Mouse (Mus musculus) neural tube, embryonic 10.5 days (tissue): ENCODE measurements around the gene Opn4.

Experiments used
- DNase-seq: peaks from one replicate; pipeline ENCODE4 v3.0.0-alpha.2; 2017; ENCODE audit warnings: low spot score; ENCODE audit errors: extremely low spot score

Opn4 gene

DNA sequence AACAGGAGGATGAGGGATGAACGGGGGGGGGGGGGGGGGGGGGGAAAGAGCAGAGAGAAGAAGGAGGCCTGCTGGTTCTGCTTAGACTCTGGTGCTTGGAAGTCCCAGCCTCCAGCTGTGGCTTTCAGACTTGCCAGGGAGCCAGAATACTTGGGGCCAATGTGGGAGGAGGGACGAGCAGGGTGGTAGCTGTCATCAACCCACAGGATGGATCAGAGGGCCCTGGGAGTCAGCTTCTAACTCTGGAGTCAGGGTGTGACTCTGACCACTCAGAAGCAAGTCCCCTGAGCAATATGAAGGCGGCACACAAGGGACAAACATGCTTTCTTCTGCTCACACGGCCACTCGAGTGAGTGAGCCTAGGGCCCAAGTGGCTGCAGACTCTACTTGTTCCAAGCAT lies 35.3 kb downstream of the Opn4 start:
- DNase-seq = no peak

DNA sequence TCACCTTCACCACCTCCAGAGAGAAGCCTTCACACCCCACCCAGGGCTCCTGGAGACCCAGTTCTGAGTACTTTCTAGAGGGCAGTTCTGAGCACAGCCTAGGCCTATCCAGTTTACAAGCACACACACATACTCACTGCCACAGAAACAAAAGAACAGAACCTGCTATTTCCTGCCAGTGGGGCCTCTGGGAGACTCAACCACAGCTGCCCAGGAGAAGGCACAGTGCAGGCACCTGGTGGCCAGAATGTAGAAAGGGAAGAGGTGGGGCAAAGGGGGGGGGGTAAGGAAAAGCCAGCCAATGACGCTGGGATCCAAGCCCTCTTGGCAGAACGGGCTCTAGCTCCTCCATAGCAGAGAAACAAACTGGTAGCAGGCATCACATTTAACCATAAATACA lies 37.5 kb downstream of the Opn4 start:
- DNase-seq = no peak

DNA sequence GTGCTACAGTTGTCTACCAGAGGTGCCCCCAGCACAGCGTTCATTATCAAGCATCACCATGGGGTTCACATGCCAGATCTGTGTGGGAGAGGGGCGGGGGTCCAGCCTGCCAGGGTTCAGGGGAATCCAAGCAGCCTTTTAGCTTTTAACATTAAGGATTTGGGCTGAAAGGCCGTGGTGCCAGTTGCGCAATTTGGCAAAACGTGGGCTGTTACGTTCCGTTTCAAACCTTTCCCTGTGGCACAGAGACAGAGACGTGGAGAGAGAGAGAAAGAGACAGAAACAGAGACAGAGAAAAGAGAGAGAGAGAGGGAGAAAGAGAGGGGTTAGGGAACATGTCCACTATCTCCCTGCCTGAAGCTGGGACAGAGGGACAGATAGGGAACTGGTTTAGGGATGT lies 38.3 kb downstream of the Opn4 start:
- DNase-seq = no peak

DNA sequence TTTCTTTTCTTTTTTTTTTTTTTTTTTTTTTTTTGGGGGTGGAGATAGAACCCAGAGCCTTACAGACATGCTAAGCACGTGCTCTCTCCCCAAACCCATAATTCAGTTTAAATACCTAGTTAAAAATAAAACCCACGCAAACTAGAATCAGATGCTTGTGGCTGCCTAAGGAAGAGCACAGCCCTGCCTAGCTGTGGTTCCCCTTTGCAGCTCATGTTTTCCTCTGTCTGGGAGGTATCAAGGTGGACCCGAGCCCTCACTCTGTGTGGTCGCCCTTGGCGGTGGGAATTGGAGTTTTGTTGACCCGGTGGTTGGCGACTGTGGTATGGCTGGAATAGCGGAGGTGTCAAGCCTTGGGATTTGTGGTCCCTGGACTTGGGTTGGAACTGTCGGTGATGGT lies 41.0 kb downstream of the Opn4 start:
- no peak for DNase-seq

DNA sequence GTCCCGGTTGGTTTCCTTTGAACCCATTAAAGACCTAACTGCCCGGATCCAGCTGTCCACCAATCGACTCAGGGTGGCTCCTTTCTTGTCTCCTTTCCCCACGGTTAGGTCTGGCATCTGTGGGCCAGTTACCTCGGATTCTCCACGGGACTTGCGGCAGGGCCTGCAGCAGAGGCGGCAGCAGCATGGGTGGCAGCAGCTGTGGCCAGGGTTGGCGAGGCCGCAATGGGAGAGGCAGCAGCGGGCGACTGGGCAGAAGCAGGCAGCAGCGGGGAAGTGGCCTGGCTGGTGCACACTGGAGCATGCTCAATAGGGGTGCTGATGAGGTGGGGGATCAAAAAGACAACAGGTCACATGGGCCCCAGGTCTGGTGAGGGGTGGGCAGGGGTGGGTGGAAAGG lies 44.7 kb downstream of the Opn4 start:
- DNase-seq = no peak

DNA sequence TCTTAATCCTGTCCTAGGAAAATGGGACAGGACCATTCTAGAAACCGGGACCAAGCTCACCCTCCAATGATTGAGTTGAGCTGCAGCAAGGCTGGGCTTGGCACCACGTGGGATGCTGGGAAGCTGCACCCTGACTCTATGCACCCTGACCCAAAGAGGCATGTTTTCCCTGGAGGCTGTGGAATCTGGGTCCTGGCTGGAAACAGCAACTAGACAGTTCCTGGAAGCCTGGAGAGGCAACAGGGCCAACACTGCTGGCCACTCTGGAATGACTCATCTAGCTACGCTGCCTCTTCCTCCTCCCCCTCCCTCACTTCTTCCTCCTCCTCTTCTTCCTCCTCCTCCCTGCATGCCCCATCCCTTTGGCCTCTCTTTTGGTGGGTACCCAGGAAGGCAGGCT lies 45.9 kb downstream of the Opn4 start:
- DNase-seq = no peak

DNA sequence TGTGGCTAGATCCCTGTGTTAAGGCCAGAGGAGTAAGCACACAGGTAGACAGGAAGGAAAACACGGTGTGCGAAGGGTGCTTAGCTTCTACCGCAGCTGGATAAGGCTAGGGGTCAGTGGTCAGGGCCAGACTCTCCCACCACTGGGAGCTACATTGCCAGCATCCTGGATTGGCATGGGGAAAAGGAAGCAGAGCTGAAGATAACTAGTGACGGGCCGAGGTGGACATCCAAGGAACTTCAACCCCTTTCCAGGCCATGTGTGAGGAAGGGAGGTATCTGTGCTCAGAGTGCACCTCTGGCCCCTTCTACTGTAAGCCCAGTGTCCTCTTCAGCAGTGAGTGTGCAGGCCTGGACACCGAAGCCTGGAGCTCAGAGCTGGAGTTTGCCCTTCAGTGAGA lies 46.5 kb downstream of the Opn4 start:
- no peak for DNase-seq

DNA sequence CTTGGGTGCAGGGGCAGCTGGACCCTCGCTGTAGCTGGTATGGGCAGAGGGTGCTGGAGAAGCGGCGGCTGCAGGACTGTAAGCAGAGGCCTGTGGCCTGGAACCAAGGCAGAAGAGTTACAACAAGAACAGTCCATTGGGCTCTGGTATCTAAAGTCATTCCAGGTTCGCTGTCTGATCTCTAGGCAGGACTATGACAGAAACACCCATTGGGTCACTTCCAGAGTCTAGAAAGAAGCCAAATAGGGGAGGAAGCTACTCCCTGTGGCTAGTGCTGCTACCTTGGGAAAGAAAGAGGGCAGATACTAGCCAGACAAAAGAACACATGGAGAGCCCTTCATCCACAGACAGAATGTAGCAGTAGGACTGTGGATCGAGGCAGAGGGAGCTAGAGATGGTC lies 47.7 kb downstream of the Opn4 start:
- DNase-seq = no peak

DNA sequence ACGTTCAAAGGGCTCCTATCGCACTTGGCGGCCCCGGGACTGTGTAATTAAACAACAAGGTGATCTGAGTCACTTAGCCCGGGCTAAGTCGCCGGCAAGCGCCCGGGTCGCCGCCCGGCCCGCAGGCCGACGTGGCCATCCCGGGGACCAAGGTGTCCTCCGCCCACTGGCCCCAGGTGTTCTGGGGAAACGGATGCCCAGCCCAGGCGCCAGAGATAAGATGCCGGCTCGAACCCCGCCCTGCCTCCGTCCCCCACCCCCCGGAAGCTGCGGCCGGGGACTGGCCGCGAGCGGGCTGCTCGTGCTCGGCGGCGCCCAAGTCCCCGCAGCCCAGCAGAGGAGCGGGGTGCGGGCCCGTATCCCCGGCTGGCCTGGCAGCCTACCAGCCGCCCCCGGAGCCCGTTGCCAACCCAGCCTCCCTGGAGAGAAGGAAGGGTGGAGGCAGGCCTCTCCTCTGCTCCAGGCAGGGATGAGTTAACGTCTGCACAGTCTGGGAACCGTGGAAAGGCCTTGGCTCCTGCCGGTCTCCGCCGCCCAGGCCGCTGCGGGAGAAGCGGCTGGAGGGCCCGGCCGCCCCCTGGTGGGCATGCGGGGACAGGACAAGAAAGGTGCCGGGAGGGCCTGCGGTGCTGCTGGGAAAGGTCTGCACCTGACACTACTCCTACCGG lies 50.8 kb downstream of the Opn4 start:
- DNase-seq = peak; percentile 93

DNA sequence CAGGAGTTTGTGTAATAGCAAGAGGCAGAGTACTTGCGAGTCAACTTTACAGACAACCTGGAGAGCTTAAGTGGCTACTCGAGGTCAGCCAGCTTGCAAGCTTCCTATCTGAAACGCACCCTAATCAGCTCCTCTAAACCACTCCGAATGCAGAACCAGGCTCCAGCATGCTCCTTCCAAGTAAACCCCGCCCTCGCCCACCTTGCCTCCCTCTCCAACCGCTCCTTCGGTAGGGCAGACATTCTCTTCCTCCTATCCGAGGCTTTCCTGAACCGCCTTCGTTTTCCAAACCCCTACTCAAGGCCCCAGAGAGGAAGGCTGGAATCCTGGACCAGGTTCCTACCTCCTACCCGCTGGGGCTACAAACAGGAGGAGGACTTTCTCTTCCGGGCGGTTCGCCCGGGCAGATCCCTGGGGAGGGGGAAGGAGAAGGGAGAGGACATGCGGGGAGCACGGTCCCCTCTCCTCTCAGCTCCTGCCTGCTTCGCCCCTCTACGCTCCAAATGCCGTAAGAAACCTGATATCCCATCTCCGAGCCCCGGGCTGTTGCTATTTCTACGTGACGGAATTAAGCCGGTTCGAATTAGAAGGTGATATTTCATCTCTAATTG lies 51.4 kb downstream of the Opn4 start:
- peak; percentile 77 for DNase-seq

DNA sequence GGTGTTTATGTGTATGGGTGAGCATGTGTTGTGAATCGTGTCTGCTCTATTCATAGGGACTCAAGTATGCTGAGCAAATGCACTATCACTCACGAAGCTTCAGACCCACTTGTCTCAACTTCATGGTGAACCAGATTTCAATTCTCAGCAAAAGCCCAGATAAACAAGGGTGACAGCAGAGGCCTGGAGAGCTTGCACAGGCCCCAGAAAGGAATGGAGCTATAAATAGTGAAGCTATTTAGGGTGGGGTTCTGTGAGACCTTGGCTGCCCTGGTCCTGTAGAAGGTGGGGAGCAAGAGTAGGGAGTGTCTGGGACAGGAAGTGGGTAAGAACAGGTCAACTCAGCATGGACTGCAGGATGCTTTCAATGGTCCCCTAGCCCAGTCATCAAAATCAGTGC lies 55.4 kb downstream of the Opn4 start:
- no peak for DNase-seq

DNA sequence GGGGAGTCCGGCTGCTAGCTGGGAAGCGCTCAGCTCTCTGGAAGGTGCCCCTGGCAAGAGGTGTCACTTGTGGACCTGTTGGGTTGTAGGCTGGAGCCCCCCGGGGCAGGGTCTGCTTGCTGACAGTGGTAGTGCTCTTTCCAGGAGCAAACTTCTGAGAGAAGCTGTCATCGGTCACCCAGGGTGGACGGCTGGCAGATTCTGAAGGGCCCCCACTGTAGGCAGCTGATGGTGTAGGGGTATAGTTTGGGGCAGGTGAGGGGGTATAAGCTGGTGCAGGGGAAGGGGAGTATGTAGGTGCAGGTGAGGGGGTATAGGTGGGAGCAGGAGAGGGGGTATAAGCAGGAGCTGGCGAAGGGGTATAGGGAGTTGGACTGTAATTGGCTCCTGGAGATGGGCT lies 55.9 kb downstream of the Opn4 start:
- no peak for DNase-seq

DNA sequence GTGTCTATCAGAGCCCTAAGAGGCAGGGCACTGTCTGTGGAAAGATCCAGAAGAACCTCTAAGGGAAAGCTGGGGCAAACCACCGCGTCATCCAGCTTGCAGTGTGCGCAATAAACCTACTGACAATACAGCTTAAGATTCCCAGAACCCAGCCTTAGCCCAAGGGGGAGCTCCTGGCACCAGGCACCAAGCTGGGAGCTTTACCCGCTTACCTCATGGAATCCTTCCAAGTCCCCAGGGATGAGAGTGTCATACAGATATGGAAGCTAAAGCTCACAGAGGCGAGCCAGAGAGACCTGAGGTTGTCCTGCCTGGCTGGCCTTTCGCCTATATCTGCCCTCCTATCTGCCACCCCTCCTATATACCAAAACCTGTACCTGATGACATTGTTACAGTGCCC lies 56.3 kb downstream of the Opn4 start:
- no peak for DNase-seq

DNA sequence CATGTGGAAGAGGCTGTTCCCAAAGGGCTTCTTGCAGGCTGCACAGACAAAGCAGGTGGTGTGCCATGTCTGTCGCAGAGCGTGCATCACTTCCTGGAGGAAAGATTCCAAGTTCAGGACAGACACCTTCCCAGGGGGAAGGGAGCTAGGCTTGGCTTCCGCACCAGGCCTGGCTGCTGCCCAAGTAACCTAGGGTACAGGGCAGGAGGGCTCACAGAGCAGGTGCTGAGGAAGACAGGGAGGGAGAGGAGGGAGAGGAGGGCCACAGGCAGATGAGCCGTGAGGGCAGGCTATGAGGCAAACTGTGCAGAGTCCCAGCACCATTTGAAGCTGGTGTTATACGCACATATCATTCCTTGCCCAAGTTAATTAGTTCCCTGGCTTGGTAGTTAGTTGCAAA lies 58.0 kb downstream of the Opn4 start:
- DNase-seq = no peak

DNA sequence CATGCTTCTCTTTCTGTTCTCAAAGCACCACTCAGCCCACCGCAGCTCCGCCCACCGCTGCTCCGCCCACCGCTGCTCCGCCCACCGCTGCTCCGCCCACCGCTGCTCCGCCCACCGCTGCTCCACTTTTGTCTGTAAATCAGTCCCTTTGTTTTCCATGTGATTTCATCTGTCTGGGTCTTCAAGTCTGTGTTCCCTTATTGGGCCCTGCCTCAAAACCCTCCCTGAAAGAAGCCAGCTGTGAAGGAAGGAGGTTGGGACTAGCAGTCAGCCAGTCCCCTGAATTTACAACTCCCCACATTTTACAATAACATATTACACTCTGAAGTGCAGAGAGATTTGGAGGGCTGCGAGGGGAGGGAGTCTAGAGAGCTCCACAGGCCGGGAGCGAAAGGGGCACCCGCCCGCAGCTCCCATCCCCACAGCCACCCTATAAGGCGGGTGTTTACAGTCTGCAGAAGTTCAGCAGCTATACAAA lies 59.2 kb downstream of the Opn4 start:
- peak; percentile 37 for DNase-seq
